Mouse (Mus musculus) large intestine, adult 2 months (tissue): ENCODE data around the gene Phkg2. TPM values are rescaled to one million over a fixed set of nuclear protein-coding genes. Genes with fewer than 3 reads are reported as not detected.

ENCODE experiments used
- DNase-seq: peaks from one replicate; pipeline ENCODE4 v3.0.0-alpha.2; 2012; ENCODE audit warnings: low read depth, low spot score
- whole genome bisulfite sequencing: fragments of 180-500 bp; shearing (Covaris S2); methylation state at CpG from one replicate; pipeline ENCODE4 v1.1.7; 2018; 5-methylcytosine and 5-hydroxymethylcytosine counted together
- polyA plus RNA-seq: library from polyadenylated mRNA; depleted of rRNA; stranded (reverse); fragments of >200 nt; gene quantifications from 2 replicates; pipeline ENCODE4 v1.2.3, GENCODE M21; 2012; rRNA removed

The Phkg2 gene
- polyA plus RNA-seq, result 47.2 and 62.7 TPM in 2 replicates

DNA sequence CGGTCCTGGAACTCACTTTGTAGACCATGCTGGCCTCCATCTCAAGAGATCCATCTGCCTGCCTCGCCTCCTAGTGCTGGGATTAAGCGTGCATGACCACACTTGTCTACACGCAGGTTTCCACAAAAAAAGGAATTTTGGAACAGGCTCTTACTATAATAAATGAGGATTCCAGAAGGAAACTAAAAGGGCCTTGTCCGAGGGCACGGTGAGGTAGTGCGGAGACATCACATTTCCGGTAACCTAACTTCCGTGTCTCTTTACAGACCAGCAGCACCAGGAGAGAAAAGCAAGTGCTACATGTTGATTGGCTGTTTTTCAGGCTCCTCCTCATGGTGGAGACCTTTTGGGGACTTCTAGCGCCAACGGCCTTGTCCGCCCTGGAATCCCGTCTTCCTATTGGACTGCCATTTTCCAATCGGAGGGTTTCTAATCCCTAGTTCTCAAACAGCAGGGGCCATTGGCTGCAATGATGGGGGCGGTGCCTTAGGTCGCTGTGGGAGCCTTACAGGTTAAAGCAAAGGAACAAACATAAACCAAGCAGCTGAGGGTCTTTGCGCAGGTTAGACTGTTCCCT lies at the start of gene Phkg2:
Gene Phkg2, plus strand, starts transcription at position 446 of the 577 bp plus-strand sequence.
- DNase-seq, result peak; percentile 99
- under 1% methylated on average over 17 of the region's 17 CpGs for WGBS

GRCm38 (mm10) chr7:127541671-127542070 lies 31.5 kb upstream of the Phkg2 start:
- no peak for DNase-seq
- WGBS, result 91% methylated on average over 3 of the region's 3 CpGs

DNA sequence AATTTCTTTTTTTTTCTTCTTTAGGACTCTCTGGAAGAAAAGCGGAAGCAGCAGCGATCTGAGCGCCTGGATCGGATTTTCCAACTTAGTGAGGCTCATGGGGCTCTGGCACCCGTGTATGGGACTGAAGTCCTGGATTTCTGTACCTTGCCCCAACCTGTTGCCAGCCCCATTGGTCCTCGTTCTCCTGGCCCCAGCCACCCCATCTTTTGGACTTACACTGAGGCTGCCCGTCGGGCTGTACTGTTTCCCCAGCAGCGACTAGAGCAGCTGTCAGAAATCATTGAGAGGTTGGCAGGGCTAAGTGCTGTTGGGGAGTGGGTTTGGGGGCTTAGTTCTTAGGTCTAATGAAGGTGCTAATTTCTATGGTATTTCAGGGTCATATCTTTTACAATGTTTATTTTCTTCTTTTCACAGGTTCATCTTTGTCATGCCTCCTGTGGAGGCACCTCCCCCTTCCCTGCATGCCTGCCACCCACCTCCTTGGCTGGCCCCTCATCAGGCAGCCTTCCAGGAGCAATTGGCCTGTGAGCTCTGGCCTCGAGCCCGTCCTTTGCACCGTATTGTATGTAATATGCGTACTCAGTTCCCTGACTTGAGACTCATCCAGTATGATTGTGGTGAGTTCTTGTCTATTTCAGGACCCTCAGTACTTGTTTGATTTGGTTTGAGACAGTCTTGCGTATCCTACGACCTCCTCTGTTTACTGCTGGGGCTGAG lies 23.9 kb upstream of the Phkg2 start:
- WGBS, result 70% methylated on average over 15 of the region's 15 CpGs
- no peak for DNase-seq

- DNase-seq, result no peak
- WGBS, result 82% methylated on average over 8 of the region's 8 CpGs
Observed at GRCm38 (mm10) chr7:127551558-127551957, 21.6 kb upstream of the Phkg2 start.

- WGBS, result 95% methylated on average over 11 of the region's 11 CpGs
- DNase-seq, result no peak
Observed at GRCm38 (mm10) chr7:127560580-127560979, 12.6 kb upstream of the Phkg2 start.

- 69% methylated on average over 5 of the region's 5 CpGs for WGBS
Observed at GRCm38 (mm10) chr7:127561340-127561858, 11.7 kb upstream of the Phkg2 start, which contains the start of gene Tmem265. Tmem265 (plus strand) TSS chr7:127561390.

DNA sequence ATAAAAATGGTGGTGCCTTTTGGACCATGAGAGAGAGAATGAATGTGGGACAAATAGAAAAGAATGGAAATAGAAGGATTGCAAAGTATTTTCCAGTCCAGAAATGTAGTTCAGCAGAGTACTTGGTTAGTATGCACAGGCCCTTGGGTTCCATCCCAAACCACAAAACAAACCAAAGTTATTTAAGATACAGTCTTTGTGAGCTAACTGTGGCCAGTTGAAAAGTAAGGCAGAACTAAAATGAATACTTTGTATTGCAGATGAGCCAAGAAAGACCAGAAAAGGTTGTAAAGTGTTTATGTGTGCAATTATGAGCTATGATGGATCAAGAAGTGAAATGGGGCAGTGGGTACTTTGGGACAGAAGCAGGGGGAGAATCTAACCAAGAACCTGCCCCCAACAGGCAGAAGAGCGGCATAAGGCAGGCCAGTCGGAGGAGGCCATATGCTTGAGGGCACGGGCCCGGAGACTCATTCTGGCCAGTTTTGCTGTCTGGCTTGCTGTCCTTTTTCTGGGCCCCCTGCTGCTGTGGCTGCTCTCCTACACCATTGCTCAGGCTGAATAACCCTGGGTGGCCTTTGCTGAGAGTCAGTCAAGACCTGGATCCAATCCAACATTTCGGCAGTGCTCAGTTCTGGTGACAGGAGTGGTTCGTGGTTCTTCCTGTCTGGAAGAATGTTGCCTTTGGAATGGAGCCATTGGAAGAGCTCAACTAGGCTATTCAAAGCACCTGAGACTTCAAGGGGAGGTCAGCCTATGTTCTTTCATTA lies 8.6 kb upstream of the Phkg2 start:
- DNase-seq, result no peak
- 69% methylated on average over 6 of the region's 6 CpGs for WGBS

More at GRCm38 (mm10) chr7:127561340-127561858, 11.7 kb upstream of the Phkg2 start, which contains the start of gene Tmem265:
- no peak for DNase-seq

DNA sequence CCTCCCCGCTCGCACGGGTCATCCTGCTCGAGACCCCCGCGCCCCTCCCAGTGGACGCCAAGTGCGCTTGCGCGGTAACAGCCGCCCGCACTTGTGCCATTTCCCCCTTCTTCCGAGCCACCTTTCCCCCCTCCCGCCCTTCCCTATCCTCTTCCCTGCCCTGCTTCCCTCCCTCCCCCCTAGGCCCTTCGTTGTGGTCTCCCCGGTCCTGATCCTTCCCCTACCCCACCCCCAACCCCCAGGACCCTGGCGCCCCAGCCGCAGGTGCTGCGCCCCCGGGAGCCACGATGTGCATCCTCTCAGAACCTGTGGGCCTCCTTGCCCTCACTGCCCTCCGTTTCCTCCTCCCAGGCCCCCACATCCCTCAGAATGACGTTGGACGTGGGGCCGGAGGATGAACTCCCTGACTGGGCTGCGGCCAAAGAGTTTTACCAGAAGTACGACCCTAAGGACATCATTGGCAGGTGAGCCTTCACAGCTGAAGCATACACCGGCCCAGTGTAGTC lies 416 bp downstream of the Phkg2 start:
- WGBS, result 3% methylated on average over 28 of the region's 28 CpGs
- DNase-seq, result no peak

DNA sequence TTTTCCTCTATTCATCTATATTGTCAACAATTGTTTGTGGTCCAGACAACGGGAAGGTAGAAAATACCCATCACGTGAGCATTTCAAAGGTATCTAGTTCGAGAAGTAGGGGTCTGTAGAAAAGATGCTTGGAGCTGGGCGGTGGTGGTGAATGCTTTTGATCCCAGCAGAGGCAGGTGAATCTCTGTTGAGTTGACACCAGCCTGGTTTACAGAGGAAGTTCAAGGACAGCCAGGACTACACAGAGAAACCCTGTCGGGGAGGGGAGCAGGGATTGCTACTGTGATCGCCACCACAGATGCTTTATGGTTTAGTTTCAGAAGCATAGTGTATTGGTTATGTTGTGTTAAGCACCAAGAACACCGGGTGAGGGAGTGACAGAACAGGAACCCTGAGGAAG lies 975 bp downstream of the Phkg2 start:
- no peak for DNase-seq
- 10% methylated on average over 7 of the region's 7 CpGs for WGBS

GRCm38 (mm10) chr7:127583260-127583659 lies 10.1 kb downstream of the Phkg2 start:
- DNase-seq, result no peak
- WGBS, result 94% methylated on average over 6 of the region's 6 CpGs

DNA sequence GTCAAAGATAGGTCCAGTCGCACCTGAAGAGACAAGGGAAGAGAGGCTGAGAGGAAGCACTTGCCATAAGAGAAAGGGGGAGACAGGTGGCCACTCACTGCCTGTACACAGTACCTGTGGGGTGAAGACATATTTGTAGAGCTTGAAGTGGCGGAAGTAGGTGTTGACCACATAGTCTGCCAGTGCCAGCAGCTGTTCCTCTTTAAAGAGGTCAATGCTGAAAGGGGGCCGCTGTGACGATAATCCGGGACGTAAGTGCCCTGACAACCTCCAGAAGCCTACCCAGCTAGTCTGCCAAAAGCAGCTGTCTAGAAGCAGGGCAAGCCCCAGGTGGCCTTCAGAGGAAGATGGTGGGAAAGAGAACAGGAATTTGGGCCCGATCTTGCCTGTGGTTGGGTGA lies 11.9 kb downstream of the Phkg2 start:
- DNase-seq, result no peak
- 87% methylated on average over 7 of the region's 7 CpGs for WGBS

DNA sequence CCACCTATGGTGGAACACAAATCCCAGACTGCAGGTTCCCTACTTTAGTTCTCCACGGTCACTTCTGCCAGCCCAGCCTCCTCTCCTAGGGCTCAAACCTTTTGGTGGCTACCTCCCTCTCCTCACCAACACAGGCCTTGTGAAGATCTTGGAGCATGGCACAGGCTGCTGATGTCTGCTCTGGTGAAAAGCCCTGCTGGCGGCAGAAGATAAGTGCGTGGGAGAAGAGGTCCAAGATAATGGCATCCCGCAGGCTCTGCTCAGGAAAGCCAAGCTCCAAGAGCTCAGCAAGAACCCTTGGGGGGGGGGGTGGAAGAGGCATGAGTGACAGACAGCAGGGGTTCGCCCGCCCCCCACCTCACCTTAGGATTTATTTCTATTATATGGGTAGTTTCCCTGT lies 13.0 kb downstream of the Phkg2 start:
- 94% methylated on average over 6 of the region's 6 CpGs for WGBS

DNA sequence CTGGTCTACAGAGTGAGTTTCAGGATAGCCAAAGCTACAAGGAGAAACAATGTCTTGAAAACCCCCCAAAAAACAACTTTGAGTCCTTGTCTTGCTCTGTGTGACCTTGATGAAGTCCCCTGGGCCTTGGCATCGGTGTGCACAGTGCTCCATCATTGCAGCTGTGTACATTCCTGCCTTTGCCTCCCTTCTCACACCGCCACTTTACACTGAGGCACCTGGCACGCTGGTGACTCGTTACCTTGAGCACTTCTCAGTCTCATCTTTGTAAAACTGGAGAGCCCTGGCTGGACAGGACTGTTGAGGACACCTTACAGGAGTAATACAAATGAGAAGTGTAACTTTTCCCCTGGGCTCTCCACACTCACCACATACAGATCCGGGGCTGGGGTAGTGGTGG lies 14.1 kb downstream of the Phkg2 start:
- 40% methylated on average over 5 of the region's 5 CpGs for WGBS

More for the DNA sequence above, 13.0 kb downstream of the Phkg2 start:
- no peak for DNase-seq

GRCm38 (mm10) chr7:127588011-127588871 lies 15.1 kb downstream of the Phkg2 start, which contains the start of the genes Ccdc189 and Rnf40:
Ccdc189 (minus strand) TSS chr7:127588595.
Rnf40 (plus strand) TSS chr7:127588767.
- 1% methylated on average over 50 of the region's 50 CpGs for WGBS

More for the DNA sequence above, 14.1 kb downstream of the Phkg2 start:
- DNase-seq, result no peak

GRCm38 (mm10) chr7:127588901-127589300 lies 15.8 kb downstream of the Phkg2 start:
- WGBS, result 2% methylated on average over 29 of the region's 29 CpGs
- no peak for DNase-seq

More at GRCm38 (mm10) chr7:127588011-127588871, 15.1 kb downstream of the Phkg2 start, which contains the start of the genes Ccdc189 and Rnf40:
- peak; percentile 97 for DNase-seq

DNA sequence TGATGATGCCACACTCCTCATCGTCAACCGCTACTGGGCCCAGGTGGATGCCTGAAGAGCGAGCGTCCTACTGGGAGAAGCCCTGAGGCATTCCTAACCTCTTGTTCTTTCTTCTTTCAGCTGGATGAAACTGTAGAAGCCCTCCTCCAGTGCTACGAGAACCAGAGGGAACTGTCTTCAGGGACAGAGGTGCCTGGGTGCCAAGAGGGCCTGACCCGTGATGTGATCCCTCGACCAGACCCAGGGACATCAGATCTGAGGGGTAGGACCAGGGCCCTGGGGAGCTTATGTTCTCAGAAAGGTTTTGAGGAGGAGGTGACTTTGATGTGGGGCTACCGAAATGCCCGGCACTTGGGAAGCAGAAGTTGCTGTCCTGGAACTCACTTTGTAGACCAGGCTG lies 16.5 kb downstream of the Phkg2 start:
- WGBS, result 93% methylated on average over 9 of the region's 9 CpGs
- DNase-seq, result no peak

DNA sequence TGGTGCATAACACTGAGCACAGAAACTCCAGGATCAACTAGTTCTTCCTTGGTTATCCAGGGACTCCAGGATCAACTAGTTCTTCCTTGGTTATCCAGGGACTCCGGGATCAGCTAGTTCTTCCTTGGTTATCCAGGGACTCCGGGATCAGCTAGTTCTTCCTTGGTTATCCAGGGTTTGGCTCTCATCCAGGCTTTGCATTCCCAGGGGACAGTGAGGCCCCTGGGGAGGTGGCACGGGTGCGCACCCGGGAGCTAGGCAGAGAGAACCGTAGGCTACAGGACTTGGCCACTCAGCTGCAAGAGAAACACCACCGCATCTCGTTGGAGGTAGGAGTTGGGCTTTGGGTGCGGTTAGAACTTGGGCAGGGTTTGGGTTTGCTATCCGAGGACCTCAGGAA lies 18.0 kb downstream of the Phkg2 start:
- WGBS, result 68% methylated on average over 10 of the region's 10 CpGs
- no peak for DNase-seq

DNA sequence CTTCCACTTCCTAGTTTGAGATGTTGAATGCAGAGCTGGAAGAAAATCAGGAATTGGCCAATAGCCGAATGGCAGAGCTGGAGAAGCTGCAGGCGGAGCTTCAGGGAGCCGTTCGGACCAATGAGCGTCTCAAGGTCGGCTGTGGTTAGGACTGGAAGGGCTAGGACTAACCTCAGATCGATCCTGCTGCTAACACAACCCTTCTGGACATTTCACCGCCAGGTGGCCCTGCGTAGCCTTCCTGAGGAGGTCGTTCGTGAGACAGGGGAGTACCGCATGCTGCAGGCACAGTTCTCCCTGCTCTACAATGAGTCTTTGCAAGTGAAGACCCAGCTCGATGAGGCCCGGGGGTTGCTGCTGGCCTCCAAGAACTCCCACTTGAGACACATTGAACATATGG lies 19.4 kb downstream of the Phkg2 start:
- WGBS, result 90% methylated on average over 14 of the region's 14 CpGs
- DNase-seq, result no peak

- WGBS, result 93% methylated on average over 17 of the region's 17 CpGs
- no peak for DNase-seq
Observed at GRCm38 (mm10) chr7:127596747-127597146, 23.6 kb downstream of the Phkg2 start.
